Mouse (Mus musculus) retina, postnatal 7 days (tissue): ENCODE data around the gene Itsn2.
"Not testable (repeated sequence)": the region's sequence is repeated elsewhere in the genome, so short reads cannot be mapped to it uniquely, and the experiment has no call there.

Experiments
- DNase-seq: peaks from one replicate; pipeline ENCODE4 v3.0.0-alpha.2; 2012; ENCODE audit warnings: low read depth, low spot score

Gene Itsn2

DNA sequence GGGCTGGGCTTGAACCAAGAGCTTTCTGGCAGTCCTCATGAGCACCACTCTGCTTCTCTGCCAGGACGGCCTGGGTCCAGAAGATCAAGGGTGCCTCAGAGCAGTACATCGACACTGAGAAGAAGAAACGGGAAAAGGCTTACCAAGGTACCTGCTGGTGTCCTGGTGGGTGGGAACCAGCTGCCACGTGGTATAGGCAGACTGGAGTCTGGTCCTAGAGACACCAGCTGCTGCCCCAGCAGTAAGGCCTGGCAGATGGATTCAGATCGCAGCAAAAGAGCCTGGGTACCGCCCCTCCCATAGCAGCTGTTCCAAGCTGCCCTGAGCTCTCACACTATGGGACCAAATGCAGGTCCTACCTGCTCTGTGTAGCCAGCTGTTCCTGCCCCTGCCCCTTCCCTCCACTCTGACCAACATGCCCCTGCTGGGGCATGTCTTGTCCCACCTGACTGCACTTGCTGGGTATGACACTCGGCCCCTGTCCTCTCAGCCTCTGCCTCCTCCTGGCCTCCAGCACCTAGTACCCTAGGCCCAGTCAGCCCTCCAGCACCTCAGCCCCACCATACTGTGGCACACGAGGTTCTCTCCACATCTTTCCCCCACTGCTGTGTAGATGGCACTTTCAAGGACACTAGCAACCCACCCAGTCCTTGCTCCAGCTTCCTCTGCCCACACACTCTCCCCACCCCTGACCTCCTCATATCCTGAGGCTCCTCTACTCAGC, 116.6 kb downstream of the Itsn2 start:
- no peak for DNase-seq

DNA sequence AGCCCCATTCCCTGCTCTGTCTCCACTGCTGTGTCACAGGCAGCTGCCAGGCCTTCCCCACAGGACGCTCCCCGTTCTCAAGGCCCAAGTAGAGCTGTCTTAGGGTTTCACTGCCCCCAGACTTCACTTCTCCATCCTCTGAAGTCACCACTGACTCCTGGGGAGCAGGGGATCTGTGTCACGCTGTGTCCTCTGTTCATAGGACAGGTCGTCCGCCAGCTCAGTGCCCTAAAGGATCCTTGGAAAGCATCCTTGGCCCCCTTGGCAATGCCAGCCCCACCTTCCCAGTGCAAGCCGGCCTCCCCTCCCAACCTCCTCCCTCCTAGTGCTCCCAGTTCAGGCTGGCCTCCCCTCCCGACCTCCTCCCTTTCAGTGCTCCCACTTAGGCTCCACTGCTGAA, 117.5 kb downstream of the Itsn2 start:
- no peak for DNase-seq

DNA sequence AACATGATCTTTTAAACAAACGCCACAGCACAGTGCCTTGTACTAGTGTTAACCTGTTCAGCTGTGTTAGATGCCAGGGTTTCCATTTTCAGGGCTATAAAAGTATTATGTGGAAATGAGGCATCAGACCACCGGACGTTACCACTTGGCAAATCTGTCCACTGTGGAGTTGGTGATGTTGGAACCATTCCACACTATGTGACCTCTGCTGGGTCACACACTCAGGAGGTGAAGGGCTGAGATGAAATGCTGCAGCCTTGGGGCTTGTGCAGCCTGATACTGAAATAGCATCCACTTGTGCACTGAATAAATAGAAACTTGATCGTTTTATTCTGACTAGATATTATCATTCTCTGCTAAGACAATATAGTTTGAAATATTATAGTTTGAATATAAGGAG, 120.9 kb downstream of the Itsn2 start:
- DNase-seq = no peak

GRCm38 (mm10) chr12:4715606-4716005, 123.2 kb downstream of the Itsn2 start:
- DNase-seq = no peak

- no peak for DNase-seq
These were observed 125.0 kb downstream of the Itsn2 start for GRCm38 (mm10) chr12:4717417-4717816.

- no peak for DNase-seq
These were observed 126.8 kb downstream of the Itsn2 start for GRCm38 (mm10) chr12:4719066-4719761.

- DNase-seq = no peak
These were observed 127.6 kb downstream of the Itsn2 start for GRCm38 (mm10) chr12:4719762-4720754.

- DNase-seq = no peak
These were observed 136.7 kb downstream of the Itsn2 start for GRCm38 (mm10) chr12:4729165-4729564.

- no peak for DNase-seq
These were observed 139.2 kb downstream of the Itsn2 start for GRCm38 (mm10) chr12:4731629-4732028.

DNA sequence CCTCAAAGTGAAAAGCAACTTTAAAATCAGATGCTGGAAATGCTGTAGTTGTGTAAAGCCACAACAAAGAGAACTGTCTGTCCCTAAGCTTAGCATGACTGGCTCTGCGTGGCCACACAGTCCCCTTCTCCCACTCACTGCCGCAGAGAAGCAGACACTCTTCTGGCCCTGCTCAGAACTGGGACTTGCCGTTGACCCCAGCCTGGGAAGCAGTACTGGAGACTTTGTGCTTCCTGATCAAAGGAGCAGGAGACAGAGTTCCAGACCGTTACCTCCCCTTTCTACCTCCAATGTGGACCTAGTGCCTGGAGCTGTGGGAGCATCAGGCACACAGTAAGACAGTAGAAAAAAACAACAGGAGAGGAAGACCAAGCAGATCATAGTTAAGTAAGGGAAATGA, 139.9 kb downstream of the Itsn2 start:
- DNase-seq = no peak

DNA sequence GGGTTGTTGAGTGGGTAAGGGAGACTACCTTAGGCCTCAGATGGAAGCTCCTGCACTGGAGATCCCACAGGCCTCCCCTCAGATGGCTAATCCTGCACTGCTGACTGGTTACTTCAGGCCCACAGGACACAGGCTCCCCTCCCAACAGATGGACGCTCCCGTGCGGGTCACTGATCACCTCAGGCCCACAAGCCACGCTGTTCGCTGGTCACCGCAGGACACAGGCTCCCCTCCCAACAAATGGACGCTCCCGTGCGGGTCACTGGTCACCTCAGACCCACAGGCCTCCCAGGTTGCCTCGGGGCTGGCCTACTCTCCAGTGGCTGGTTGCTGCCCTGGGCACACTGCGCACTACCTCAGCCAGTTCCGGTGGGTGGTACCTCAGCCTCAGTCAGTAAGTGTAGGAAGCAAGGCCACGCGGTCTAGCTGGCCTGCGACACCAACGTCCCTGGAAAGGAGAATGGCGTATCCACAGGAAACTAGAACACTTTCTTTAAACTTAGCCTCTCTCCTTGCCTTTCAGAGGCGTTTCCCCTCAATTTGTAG, 145.7 kb downstream of the Itsn2 start, which contains the start of gene Fam228a:
Gene Fam228a, minus strand, starts transcription at position 400 of the 546 bp plus-strand sequence.
- DNase-seq = no peak

GRCm38 (mm10) chr12:4740823-4741222, 148.4 kb downstream of the Itsn2 start:
- no peak for DNase-seq

DNA sequence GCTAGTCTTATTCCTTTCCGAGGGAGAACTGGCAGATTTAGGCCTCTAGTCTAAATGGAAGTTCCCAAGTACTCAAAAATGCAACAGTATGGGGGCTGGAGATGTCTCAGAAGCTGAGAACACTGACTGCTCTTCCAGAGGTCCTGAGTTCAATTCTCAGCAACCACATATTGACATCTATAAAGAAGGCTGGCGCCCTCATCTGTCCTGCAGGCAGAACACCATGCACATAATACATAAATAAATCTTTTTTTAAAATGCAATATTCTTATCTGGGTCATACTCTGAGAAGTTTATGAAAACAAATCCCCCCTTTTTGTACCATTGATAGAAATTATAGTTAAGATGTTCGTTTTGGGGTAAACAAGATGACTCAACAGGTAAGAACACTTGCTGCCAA, 149.7 kb downstream of the Itsn2 start:
- DNase-seq = no peak

DNA sequence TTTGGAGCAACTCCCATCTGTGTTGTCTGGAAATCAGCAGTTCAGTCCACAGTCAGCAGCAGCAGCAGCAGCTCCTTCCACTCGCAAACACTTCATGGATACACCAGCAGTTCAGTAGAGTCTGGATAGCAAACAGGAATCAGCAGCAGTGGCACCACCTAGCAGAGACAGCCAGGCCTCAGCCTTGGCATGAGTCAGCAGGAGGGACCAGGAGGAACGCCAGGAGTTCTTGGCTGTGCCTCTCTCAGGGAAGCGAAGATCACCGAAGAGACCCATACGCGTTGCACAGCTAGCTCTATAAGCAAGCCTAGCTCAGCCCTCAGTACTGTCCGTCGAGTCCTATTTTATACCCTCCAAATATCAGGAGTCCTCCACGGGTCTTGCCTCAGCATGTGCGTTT, 152.0 kb downstream of the Itsn2 start:
- DNase-seq = no peak

- not testable (repeated sequence) for DNase-seq
These were observed 162.0 kb downstream of the Itsn2 start for GRCm38 (mm10) chr12:4754451-4754850.

GRCm38 (mm10) chr12:4757060-4757459, 164.6 kb downstream of the Itsn2 start:
- no peak for DNase-seq
